Mouse (Mus musculus) right cerebral cortex, adult 2 months (tissue): Measurements from ENCODE around the gene Mipol1.
"Not testable (repeated sequence)": the region's sequence is repeated elsewhere in the genome, so short reads cannot be mapped to it uniquely, and the experiment has no call there.

ENCODE experiments used
- DNase-seq, 2 experiments: peaks; one replicate each; pipeline ENCODE4 v3.0.0; 2021 to 2022; ENCODE audit warnings: low spot score in 2 of 2

Mipol1 gene

DNA sequence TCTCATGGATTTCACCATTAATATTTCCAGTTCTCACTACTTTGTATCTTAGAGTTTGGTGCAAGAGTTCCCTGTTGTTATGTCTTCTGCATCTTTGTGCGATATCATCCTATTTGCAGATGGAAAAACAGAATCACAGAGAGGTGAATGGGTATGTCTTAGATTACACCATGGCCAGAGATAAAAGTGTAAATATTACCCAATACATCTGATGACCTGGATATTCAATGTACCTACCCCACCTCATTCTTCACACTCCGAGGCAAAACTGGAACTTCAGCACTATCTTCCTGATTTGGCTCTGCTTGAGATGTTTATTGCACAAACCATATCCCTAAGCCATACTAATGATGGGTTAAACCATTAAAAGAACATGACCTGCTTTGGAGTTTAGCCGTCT is 198.0 kb downstream of the Mipol1 start:
- no peak for DNase-seq

GRCm38 (mm10) chr12:57428767-57429166 is 198.5 kb downstream of the Mipol1 start:
- no peak for DNase-seq

DNA sequence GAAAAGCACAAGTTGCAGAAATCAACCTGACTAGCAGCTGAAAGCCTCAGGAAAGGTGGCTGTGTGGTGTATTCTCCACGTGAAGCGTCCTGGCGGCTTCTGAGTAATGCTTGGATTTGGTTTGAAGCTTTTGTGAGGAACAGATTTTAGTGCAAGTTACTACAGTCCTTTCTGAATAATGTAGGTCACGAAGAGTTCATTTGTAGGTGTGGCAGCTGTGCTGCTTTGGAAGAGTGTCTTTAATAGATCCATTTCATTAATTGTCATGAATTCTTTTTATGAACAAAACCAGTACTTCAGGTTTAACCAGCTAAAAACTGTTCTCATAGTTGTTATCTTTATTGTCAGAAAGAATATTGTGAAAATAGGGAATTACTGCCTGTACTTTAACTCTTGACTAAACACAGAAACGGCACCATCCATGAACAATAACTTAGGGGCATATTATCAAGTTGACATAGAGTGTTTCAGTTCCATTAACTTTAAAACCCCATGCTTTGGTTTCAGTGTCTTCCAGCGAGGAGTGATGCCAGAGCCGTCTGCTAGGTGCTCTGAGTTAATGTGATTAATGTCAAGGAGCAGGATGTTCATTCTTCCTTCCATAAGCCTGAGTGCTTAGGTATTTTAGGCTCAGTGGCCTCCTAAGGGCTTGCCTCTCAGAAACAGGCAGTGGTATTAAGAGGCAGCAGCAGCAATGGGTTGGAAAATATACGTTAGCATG is 206.9 kb downstream of the Mipol1 start:
- DNase-seq = not testable (repeated sequence)

- DNase-seq = no peak
Measured at GRCm38 (mm10) chr12:57444281-57444903, 214.2 kb downstream of the Mipol1 start.

GRCm38 (mm10) chr12:57447331-57447730 is 217.1 kb downstream of the Mipol1 start:
- no peak for DNase-seq

DNA sequence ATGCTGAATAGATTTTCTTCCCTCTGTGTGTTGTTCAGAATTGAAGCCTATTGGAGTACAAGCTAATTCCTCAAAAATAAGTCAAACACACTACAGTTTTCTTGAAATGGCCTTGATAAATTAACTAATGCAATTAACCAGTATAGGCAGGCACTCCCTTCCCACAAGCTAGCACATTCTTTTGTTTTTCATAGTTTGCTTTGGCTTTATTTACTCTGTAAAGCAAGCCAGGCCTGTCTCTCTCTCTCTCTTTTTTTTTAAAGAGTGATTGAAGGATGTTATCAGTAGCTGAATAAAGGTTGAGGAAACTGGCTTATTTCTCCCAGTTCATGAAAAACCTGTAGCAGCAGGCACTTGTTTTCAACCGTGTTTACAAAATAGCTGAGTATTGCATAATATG is 219.1 kb downstream of the Mipol1 start:
- no peak for DNase-seq

DNA sequence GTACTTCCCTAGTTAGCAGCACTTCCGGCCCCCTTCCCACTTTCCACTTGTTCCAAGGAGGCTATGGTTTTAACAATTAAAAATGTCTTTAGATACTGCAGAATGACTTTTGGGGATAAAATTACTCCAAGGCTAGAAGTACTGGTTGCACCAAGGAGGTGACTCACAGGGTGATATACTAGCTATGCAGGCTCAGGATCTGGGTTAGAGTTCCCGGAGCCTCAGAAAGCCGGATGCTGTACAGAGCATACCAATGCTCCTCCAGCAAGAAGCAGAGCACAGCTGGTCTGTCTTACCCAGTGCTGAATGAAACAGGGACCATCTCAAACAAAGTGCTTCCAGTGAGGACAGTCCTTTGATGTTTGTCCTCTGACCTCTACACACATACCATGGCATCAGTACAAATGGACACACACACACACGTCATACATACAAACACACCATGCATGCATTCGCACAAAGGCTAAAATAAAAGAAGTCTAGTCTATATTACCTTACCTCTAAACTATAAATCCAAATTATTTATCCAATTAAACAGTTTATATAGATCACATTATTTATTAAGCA is 219.9 kb downstream of the Mipol1 start:
- DNase-seq = no peak

- DNase-seq = no peak
Measured at GRCm38 (mm10) chr12:57456911-57457310, 226.7 kb downstream of the Mipol1 start.

- no peak for DNase-seq
Measured at GRCm38 (mm10) chr12:57457339-57457738, 227.1 kb downstream of the Mipol1 start.

GRCm38 (mm10) chr12:57464520-57465334 is 234.5 kb downstream of the Mipol1 start:
- DNase-seq = no peak

DNA sequence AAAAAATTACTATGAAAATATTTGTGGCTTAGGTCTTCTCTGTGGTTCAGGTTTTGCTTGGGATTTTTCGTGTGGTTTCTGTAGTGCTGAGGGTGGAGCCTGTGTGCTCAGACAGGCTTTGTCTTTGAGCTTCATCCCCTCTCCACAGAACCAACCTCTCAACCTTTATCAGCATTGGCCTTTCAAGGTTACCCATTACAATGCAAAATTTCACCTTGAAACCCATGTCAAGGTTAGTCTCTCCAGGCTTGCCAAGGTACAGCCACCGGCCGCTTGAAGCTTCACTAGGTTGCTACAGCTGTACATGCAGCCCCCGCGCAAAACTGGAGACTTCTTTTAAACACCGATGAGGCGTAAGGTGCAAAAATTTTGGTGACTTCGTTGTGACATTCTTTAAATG is 241.6 kb downstream of the Mipol1 start:
- no peak for DNase-seq

GRCm38 (mm10) chr12:57476876-57477275 is 246.6 kb downstream of the Mipol1 start:
- DNase-seq = no peak

GRCm38 (mm10) chr12:57481823-57482222 is 251.6 kb downstream of the Mipol1 start:
- DNase-seq = no peak

DNA sequence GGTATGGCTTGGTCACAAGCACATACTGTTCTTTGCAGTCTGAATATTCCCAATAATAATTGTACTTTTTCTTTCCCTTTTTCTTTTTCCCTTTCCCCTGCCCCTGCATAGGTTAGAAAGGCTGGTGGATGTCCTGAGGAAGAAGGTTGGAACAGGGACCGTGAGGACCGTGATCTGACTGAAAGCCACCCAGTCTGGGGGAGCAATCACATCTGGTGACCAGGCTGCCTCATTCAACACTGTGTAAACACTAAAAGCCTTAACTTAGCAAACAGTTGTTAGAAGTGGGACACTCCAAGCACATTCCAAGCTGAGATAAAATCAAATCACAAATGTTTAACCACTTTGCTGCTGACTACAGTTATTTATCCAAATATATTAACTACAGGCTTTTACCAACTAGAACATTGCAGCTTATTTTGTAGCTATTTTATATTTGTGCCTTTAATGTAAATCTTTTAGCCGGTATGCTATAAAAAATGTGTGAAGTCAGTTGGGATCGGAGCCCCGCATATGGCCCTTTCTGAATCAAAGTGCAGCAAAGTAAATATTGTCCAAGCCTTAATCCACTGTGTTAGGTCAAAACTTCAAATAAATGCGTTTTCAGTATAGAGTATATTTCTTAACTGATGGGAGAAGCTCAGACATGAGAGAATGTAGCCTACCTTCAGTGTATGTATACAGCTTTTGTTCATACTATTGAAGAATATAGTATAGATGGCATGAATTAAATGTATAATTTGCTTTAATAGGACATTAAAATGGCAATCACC is 266.3 kb downstream of the Mipol1 start:
- no peak for DNase-seq

DNA sequence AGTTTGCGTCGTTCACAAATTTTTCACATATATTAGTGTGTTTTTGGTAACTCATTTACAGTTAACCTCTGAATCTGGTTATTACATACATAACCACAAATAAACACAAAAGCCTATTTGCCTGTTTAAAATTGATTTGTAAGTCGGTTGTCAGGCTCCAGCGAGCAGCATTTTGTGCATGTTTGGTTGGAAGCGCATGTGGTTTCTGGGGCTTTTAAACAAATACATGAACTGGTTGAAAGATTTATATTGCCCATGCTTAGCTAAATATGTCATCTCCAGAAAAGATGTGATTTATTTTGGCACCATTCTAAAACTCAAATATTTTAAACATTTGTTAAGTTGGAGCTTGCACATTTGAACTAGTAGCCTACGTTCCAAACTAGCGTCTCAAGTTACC is 270.0 kb downstream of the Mipol1 start:
- DNase-seq = no peak

- no peak for DNase-seq
Measured at GRCm38 (mm10) chr12:57505329-57505728, 275.1 kb downstream of the Mipol1 start.

DNA sequence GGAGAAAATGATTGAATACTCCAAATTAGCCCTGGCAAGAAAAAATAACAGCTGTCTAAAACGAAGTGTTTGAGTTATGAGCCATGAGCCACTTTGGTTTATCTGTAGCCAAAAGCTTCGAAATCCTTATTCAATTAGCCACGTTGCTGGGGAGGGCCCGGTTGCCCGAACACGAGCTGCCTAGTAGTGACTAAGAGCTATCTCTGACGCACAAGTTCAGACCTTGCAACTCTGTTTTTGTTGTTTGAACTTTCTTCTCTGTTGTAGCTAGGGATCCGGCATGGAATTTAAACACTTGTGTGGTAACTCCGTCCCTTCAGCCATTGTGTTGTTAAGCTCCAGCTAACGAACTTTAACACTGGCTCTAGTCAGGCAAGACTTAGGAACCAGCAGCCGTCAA is 278.7 kb downstream of the Mipol1 start:
- DNase-seq = no peak

DNA sequence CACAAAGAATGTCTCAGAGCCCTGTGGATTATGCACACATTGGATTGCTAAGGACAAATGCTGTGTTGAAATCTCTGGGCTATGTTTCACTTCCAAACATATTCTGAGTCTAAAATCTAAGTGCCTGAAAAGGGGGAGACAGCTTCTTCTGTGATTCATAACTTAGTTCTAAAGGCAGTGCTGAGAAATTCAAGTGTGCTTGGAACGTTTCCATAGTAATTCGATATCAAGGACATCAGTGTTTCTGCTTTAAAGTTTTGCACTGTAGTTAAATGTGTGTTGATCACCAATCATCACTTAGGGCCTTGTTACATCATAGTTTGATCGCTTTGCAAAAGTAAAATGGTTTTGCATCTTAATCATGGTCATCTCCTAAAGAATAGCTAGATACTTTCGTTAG is 279.5 kb downstream of the Mipol1 start:
- DNase-seq = no peak

GRCm38 (mm10) chr12:57511127-57511526 is 280.9 kb downstream of the Mipol1 start:
- no peak for DNase-seq

DNA sequence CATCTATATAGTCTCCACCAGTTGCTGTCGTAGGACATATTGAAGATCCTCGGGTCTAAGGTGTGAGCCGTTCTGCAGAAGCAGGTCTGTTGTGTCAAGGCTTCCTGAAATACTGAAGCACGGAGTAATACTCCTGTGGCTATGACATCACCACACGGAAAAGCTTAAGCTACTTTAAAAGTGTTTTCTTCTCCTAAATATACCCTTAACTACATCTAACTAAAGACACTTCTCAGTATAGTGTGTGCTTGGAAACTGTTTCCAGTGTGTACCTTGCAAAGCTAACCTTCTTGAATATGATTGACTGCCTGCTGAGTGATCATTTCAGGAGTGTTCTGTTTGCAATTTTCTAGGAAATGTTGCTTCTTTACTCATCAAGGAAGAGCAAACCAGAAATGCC is 281.3 kb downstream of the Mipol1 start:
- no peak for DNase-seq

DNA sequence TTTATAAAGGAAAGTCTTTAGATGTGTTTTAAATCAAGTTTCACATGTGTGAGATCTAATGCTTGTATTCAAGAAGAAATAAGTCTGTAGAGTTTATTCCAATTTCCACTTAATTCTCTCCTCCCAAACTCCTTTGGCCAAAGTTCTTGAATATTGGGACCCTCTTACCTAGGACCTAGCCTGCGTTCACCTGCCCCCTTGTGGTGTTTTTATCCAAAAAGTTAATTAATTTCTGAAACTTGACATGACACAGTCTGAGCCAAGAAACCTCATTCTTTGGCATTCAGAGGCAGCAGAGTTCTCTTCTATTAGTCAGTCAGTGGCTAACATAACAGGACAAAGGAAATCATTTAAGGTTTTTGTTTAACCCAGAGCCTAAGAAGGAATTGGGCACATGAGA is 284.3 kb downstream of the Mipol1 start:
- DNase-seq = no peak
